Mouse (Mus musculus): Measurements from ENCODE around the gene Prpf3. TPM values are rescaled to one million over a fixed set of nuclear protein-coding genes. Genes with fewer than 3 reads are reported as not detected.

Prpf3 gene
- polyA plus RNA-seq, 1 experiment from 2014 or later: 33.7 TPM

DNA sequence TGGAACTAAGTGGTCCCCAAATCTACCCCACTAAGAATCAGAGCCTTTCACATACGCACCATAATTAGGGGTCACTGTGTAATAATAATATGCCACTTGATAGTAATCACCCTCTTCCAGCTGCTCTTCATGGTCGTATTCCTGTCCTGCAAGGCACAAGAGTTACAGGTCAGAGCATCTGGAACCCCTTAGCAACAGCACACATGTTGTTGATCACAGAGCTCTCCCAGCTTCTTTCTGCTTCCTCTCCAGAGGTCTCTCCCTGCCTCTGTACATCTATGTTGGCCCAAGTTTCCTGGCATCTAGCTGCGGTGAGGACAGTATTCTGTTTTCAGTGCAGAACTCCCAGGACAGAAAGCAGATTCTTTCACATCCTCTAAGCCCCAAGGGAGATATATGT is 34.0 kb upstream of the Prpf3 start:
- Histone ChIP-seq H3K9ac (ENCODE audit: low read length) (no peak overlapping the region), H3K4me1 (ENCODE audit: control insufficient read depth in 2 of 2, insufficient read depth in 2 of 2, low read length in 2 of 2) (peaks cover 14 to 26% of the 10 kb centered on the region in 2 experiments), H3K27me3 (ENCODE audit: control insufficient read depth, insufficient read depth, low read length) (no peaks in the 10 kb centered on the region), H3K27ac (replicated peaks in 1 of 2; ENCODE audit: control insufficient read depth in 1 of 2, insufficient read depth in 1 of 2, low read depth in 2 of 2, low read length in 2 of 2) (no peak overlapping the region), H3K4me2 (ENCODE audit: low read length) (no peak overlapping the region), H3K36me3 (ENCODE audit: control insufficient read depth, insufficient read depth, low read length) (peaks cover 31% of the 10 kb centered on the region), H3K9me3 (ENCODE audit: control insufficient read depth, low read length) (no peaks in the 10 kb centered on the region), H3K4me3 (ENCODE audit: control insufficient read depth in 1 of 2, insufficient read depth in 1 of 2, low read depth in 1 of 2, low read length in 2 of 2) (no peak overlapping the region)
- ATAC-seq (ENCODE audit: insufficient number of reproducible peaks, insufficient read depth, low FRiP score, low read depth): no peak
- WGBS: 73% methylated on average over 3 of the region's 3 CpGs

- H3K4me3 ChIP-seq (ENCODE audit: control insufficient read depth in 1 of 2, insufficient read depth in 1 of 2, low read depth in 1 of 2, low read length in 2 of 2): no peak overlapping the region
- WGBS: 70% methylated on average over 4 of the region's 4 CpGs
- H3K4me1 ChIP-seq (ENCODE audit: control insufficient read depth in 2 of 2, insufficient read depth in 2 of 2, low read length in 2 of 2): peaks cover 13 to 21% of the 10 kb centered on the region in 2 experiments; a peak in 3 of 4 replicates
- peaks cover 31% of the 10 kb centered on the region for H3K36me3 ChIP-seq (ENCODE audit: control insufficient read depth, insufficient read depth, low read length)
- no peak overlapping the region for H3K4me2 ChIP-seq (ENCODE audit: low read length)
- ATAC-seq (ENCODE audit: insufficient number of reproducible peaks, insufficient read depth, low FRiP score, low read depth): no peak
- H3K27ac ChIP-seq (replicated peaks in 1 of 2; ENCODE audit: control insufficient read depth in 1 of 2, insufficient read depth in 1 of 2, low read depth in 2 of 2, low read length in 2 of 2): no peak overlapping the region
- H3K27me3 ChIP-seq (ENCODE audit: control insufficient read depth, insufficient read depth, low read length): no peaks in the 10 kb centered on the region
- H3K9ac ChIP-seq (ENCODE audit: low read length): no peak overlapping the region
- H3K9me3 ChIP-seq (ENCODE audit: control insufficient read depth, low read length): no peaks in the 10 kb centered on the region
These were observed 31.9 kb upstream of the Prpf3 start for GRCm38 (mm10) chr3:95887596-95887995.

GRCm38 (mm10) chr3:95884400-95884799 is 28.7 kb upstream of the Prpf3 start:
- H3K4me1 ChIP-seq (ENCODE audit: control insufficient read depth in 2 of 2, insufficient read depth in 2 of 2, low read length in 2 of 2): peaks cover 5 to 8% of the 10 kb centered on the region in 2 experiments; a peak in 2 of 4 replicates
- H3K27me3 ChIP-seq (ENCODE audit: control insufficient read depth, insufficient read depth, low read length): no peaks in the 10 kb centered on the region
- no peaks in the 10 kb centered on the region for H3K9me3 ChIP-seq (ENCODE audit: control insufficient read depth, low read length)
- no peak overlapping the region for H3K27ac ChIP-seq (replicated peaks in 1 of 2; ENCODE audit: control insufficient read depth in 1 of 2, insufficient read depth in 1 of 2, low read depth in 2 of 2, low read length in 2 of 2)
- 92% methylated on average over 5 of the region's 5 CpGs for WGBS
- H3K4me3 ChIP-seq (ENCODE audit: control insufficient read depth in 1 of 2, insufficient read depth in 1 of 2, low read depth in 1 of 2, low read length in 2 of 2): no peak overlapping the region
- H3K9ac ChIP-seq (ENCODE audit: low read length): no peak overlapping the region
- no peak overlapping the region for H3K4me2 ChIP-seq (ENCODE audit: low read length)
- peaks cover 31% of the 10 kb centered on the region for H3K36me3 ChIP-seq (ENCODE audit: control insufficient read depth, insufficient read depth, low read length)
- ATAC-seq (ENCODE audit: insufficient number of reproducible peaks, insufficient read depth, low FRiP score, low read depth): no peak

GRCm38 (mm10) chr3:95882816-95883425 is 27.2 kb upstream of the Prpf3 start:
- Histone ChIP-seq H3K4me2 (ENCODE audit: low read length) (peak overlapping the region; percentile 93), H3K4me1 (ENCODE audit: control insufficient read depth in 2 of 2, insufficient read depth in 2 of 2, low read length in 2 of 2) (peaks cover 5 to 8% of the 10 kb centered on the region in 2 experiments; a peak in 2 of 4 replicates), H3K9ac (ENCODE audit: low read length) (peak overlapping the region; percentile 65), H3K27me3 (ENCODE audit: control insufficient read depth, insufficient read depth, low read length) (no peaks in the 10 kb centered on the region), H3K27ac (replicated peaks in 1 of 2; ENCODE audit: control insufficient read depth in 1 of 2, insufficient read depth in 1 of 2, low read depth in 2 of 2, low read length in 2 of 2) (peak overlapping the region; percentile 43 to 57; a peak in 3 of 4 replicates), H3K4me3 (ENCODE audit: control insufficient read depth in 1 of 2, insufficient read depth in 1 of 2, low read depth in 1 of 2, low read length in 2 of 2) (peak overlapping the region; percentile 43 to 58), H3K9me3 (ENCODE audit: control insufficient read depth, low read length) (no peaks in the 10 kb centered on the region), H3K36me3 (ENCODE audit: control insufficient read depth, insufficient read depth, low read length) (peaks cover 24% of the 10 kb centered on the region)
- ATAC-seq (ENCODE audit: insufficient number of reproducible peaks, insufficient read depth, low FRiP score, low read depth): no peak
- 2% methylated on average over 24 of the region's 24 CpGs for WGBS

DNA sequence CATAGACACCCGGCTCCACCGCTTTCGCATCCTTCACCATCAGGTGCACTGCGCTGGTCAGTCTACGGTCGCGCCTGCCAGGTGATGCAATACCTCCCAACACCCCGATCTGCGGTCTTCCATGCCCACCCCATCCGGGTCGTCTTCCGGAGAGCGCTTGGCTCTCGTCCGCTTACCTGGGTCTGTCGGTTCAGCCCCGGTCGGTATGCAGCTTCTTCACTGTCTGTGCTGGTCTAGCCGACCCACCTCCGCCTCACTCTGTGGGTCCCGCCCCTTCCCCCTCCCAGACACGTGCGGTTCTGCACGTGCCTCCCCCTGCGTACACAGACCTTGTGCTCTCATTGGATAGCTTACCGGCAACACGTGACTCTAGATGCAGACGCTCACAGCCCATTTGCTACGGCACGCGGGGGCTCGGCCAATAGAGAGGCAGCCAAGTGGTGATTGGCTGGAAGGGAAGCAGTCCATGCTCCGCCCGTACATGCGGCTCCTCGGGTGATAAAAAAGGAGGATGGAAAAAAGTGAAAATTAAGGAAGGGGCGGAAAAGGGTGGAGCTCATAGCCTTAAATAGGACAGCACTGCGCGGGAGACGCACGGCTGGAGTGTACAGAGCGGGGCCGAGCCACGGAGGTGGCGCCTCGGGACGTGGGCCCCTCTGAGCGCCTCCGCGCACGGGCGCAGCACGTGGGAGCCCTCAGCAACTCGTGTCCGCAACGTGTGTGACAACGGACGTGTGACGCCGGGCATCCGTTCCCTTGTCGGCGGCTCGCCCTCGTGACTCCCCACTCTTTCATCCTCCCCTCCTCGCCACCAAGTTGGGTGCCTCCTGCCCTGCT is 26.5 kb upstream of the Prpf3 start, which contains the start of gene Ciart:
TSS of gene Ciart (minus strand) at position 273 of the 837 bp plus-strand sequence.
- ATAC-seq (ENCODE audit: insufficient number of reproducible peaks, insufficient read depth, low FRiP score, low read depth): peak; percentile 98
- Histone ChIP-seq H3K9me3 (ENCODE audit: control insufficient read depth, low read length) (no peaks in the 10 kb centered on the region), H3K4me3 (ENCODE audit: control insufficient read depth in 1 of 2, insufficient read depth in 1 of 2, low read depth in 1 of 2, low read length in 2 of 2) (peak within 1 kb of the TSS; percentile 57 to 58), H3K4me2 (ENCODE audit: low read length) (peak within 1 kb of the TSS; percentile 93), H3K4me1 (ENCODE audit: control insufficient read depth in 2 of 2, insufficient read depth in 2 of 2, low read length in 2 of 2) (peaks cover 5 to 8% of the 10 kb centered on the region in 2 experiments; a peak in 2 of 4 replicates), H3K9ac (ENCODE audit: low read length) (peak within 1 kb of the TSS; percentile 67), H3K27ac (replicated peaks in 1 of 2; ENCODE audit: control insufficient read depth in 1 of 2, insufficient read depth in 1 of 2, low read depth in 2 of 2, low read length in 2 of 2) (peak within 1 kb of the TSS; percentile 43 to 57; a peak in 3 of 4 replicates), H3K36me3 (ENCODE audit: control insufficient read depth, insufficient read depth, low read length) (peaks cover 18% of the 10 kb centered on the region), H3K27me3 (ENCODE audit: control insufficient read depth, insufficient read depth, low read length) (no peaks in the 10 kb centered on the region)
- under 1% methylated on average over 66 of the region's 66 CpGs for WGBS

- Histone ChIP-seq H3K4me3 (ENCODE audit: control insufficient read depth in 1 of 2, insufficient read depth in 1 of 2, low read depth in 1 of 2, low read length in 2 of 2) (no peak overlapping the region), H3K27ac (replicated peaks in 1 of 2; ENCODE audit: control insufficient read depth in 1 of 2, insufficient read depth in 1 of 2, low read depth in 2 of 2, low read length in 2 of 2) (no peak overlapping the region), H3K36me3 (ENCODE audit: control insufficient read depth, insufficient read depth, low read length) (peaks cover 13% of the 10 kb centered on the region), H3K9ac (ENCODE audit: low read length) (no peak overlapping the region), H3K27me3 (ENCODE audit: control insufficient read depth, insufficient read depth, low read length) (no peaks in the 10 kb centered on the region), H3K9me3 (ENCODE audit: control insufficient read depth, low read length) (no peaks in the 10 kb centered on the region), H3K4me1 (ENCODE audit: control insufficient read depth in 2 of 2, insufficient read depth in 2 of 2, low read length in 2 of 2) (peaks cover 5 to 8% of the 10 kb centered on the region in 2 experiments; a peak in 2 of 4 replicates), H3K4me2 (ENCODE audit: low read length) (no peak overlapping the region)
- no peak for ATAC-seq (ENCODE audit: insufficient number of reproducible peaks, insufficient read depth, low FRiP score, low read depth)
- 89% methylated on average over 4 of the region's 4 CpGs for WGBS
These were observed 23.4 kb upstream of the Prpf3 start for GRCm38 (mm10) chr3:95879063-95879462.

DNA sequence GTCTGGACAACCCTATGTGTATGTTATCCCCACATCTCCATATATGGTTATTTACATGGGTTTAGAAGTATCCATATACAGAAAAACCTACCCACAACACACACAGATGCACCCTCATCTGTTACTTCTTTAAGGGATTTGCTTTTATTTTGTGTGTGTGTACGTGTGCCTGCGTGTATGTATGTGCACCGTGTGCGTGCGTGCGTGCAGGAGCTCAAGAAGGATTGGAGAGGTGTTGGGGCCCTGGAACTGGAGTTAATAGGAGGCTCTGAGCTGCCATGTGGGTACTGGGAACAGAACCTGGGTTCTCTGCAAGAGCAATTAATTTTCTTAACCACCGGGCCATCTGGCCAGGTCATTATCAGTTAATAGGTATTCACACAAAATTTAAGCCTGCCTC is 16.4 kb upstream of the Prpf3 start:
- Histone ChIP-seq H3K4me3 (ENCODE audit: control insufficient read depth in 1 of 2, insufficient read depth in 1 of 2, low read depth in 1 of 2, low read length in 2 of 2) (peak overlapping the region; percentile 75 to 97), H3K27me3 (ENCODE audit: control insufficient read depth, insufficient read depth, low read length) (no peaks in the 10 kb centered on the region), H3K27ac (replicated peaks in 1 of 2; ENCODE audit: control insufficient read depth in 1 of 2, insufficient read depth in 1 of 2, low read depth in 2 of 2, low read length in 2 of 2) (peak overlapping the region in 1 of 2 experiments; percentile 86; a peak in 2 of 4 replicates), H3K9ac (ENCODE audit: low read length) (peak overlapping the region; percentile 87), H3K36me3 (ENCODE audit: control insufficient read depth, insufficient read depth, low read length) (peaks cover 38% of the 10 kb centered on the region), H3K4me2 (ENCODE audit: low read length) (peak overlapping the region; percentile 72), H3K4me1 (ENCODE audit: control insufficient read depth in 2 of 2, insufficient read depth in 2 of 2, low read length in 2 of 2) (peaks cover 0 to 11% of the 10 kb centered on the region in 2 experiments; a peak in 2 of 4 replicates), H3K9me3 (ENCODE audit: control insufficient read depth, low read length) (no peaks in the 10 kb centered on the region)
- ATAC-seq (ENCODE audit: insufficient number of reproducible peaks, insufficient read depth, low FRiP score, low read depth): no peak
- 61% methylated on average over 7 of the region's 7 CpGs for WGBS

Data from heart, embryonic 14.5 days (tissue).